ENCODE assay signal across 31 mouse cellular contexts in genomic region chr3:157164840-157165595, GRCm38 (mm10).
DNase-seq lines count a peak whose midpoint lies in the region; ATAC-seq and TF ChIP-seq lines count a peak whose summit lies in the region.
"Had no signal": no experiment of that assay in that cellular context is flagged by ENCODE, and none has a peak within 500 bp of the region (broad histone marks: within the 10 kb centered on the region; RNA-seq: fewer than 3 reads in every experiment).

No protein-coding gene starts in this region.

- H3K4me1 ChIP-seq in heart, embryonic 11.5 days (ENCODE audit: control insufficient read depth, insufficient read depth, low read length) = no peaks in the 10 kb centered on the region
- H3K4me1 ChIP-seq in lung, postnatal 0 days (ENCODE audit: insufficient read depth, low read depth, low read length) = no peaks in the 10 kb centered on the region
- H3K4me1 ChIP-seq: hindbrain, embryonic 10.5 days; hindbrain, embryonic 15.5 days; kidney, embryonic 15.5 days; limb, embryonic 12.5 days; neural tube, embryonic 12.5 days had no signal

- peak; percentile 5 for DNase-seq in embryo, embryonic 10.5 days (ENCODE audit: low spot score)
- no peak for DNase-seq in embryo, embryonic 9.5 days (ENCODE audit: extremely low spot score)
- DNase-seq in heart, postnatal 10 days = peak; percentile 10 to 11
- peak; percentile 46 for DNase-seq in lung, postnatal 0 days (ENCODE audit: low spot score)
- no peak for DNase-seq in lung, postnatal 14 days
- peak; percentile 50 for DNase-seq in telencephalon, adult 2 months (ENCODE audit: low read depth, low spot score)
- DNase-seq in yolk sac, embryonic 10.5 days (ENCODE audit: low spot score) = no peak
- DNase-seq: adrenal gland, adult 2 months; adrenal gland, postnatal 36 days; cerebellum, adult 2 months; cerebellum, postnatal 14 days; gastrocnemius, postnatal 10 days; kidney, adult 11 months; kidney, postnatal 36 days; spleen, adult 18-20 months; thymus, adult 18-20 months; thymus, postnatal 25 days had no signal

- H3K4me2 ChIP-seq in heart, embryonic 11.5 days = no peak overlapping the region
- H3K4me2 ChIP-seq in lung, postnatal 0 days (replicated peaks; ENCODE audit: low read depth, low read length) = no peak overlapping the region
- H3K4me2 ChIP-seq: hindbrain, embryonic 15.5 days; kidney, embryonic 15.5 days; limb, embryonic 12.5 days; midbrain, embryonic 11.5 days; neural tube, embryonic 12.5 days had no signal

- H3K9ac ChIP-seq in heart, embryonic 11.5 days (ENCODE audit: low read depth, low read length) = no peak overlapping the region
- H3K9ac ChIP-seq in lung, postnatal 0 days (replicated peaks; ENCODE audit: low read depth) = no peak overlapping the region
- H3K9ac ChIP-seq: hindbrain, embryonic 15.5 days; kidney, embryonic 15.5 days; limb, embryonic 12.5 days; neural tube, embryonic 12.5 days had no signal

- intact Hi-C loops in heart, postnatal 10 days (cut with DNase I) = no loop called here

- TF ChIP-seq EP300 in lung, postnatal 0 days (IDR thresholded peaks at IDR 0.05) = no peak

- H3K36me3 ChIP-seq in heart, embryonic 11.5 days (ENCODE audit: control insufficient read depth, insufficient read depth, low read length) = no peaks in the 10 kb centered on the region
- H3K36me3 ChIP-seq in lung, postnatal 0 days (ENCODE audit: insufficient read depth, low read length) = no peaks in the 10 kb centered on the region
- H3K36me3 ChIP-seq: hindbrain, embryonic 10.5 days; hindbrain, embryonic 15.5 days; kidney, embryonic 15.5 days; limb, embryonic 12.5 days; neural tube, embryonic 12.5 days had no signal

- no peak overlapping the region for H3K27ac ChIP-seq in heart, embryonic 11.5 days (ENCODE audit: low read depth, low read length)
- H3K27ac ChIP-seq in lung, postnatal 0 days (ENCODE audit: low read length) = no peak overlapping the region
- H3K27ac ChIP-seq: hindbrain, embryonic 10.5 days; hindbrain, embryonic 15.5 days; kidney, embryonic 15.5 days; layer of hippocampus, adult 2 months; left cerebral cortex, adult 2 months; limb, embryonic 12.5 days; neural tube, embryonic 12.5 days had no signal

- no peak for ATAC-seq in heart, embryonic 11.5 days (replicated peaks; ENCODE audit: insufficient number of reproducible peaks, low FRiP score, low TSS enrichment)
- ATAC-seq in lung, postnatal 0 days = peak; percentile 71
- ATAC-seq: activated CD4-positive, CD25-positive, alpha-beta regulatory T cell, adult 4 months; forebrain, embryonic 14.5 days; inflammation-experienced regulatory T-cells, adult 6 months had no signal

- WGBS in heart, embryonic 11.5 days (ENCODE audit: insufficient replicate concordance) = 76% methylated on average over 3 of the region's 3 CpGs
- 73% methylated on average over 3 of the region's 3 CpGs for WGBS in lung, postnatal 0 days

- H3K27me3 ChIP-seq in heart, embryonic 11.5 days (ENCODE audit: control insufficient read depth, insufficient read depth, low read length) = no peaks in the 10 kb centered on the region
- H3K27me3 ChIP-seq in lung, postnatal 0 days (replicated peaks; ENCODE audit: insufficient read depth, low read length) = no peaks in the 10 kb centered on the region
- H3K27me3 ChIP-seq: CH12.LX; hindbrain, embryonic 15.5 days; kidney, embryonic 15.5 days; limb, embryonic 12.5 days; neural tube, embryonic 12.5 days had no signal

- no peaks in the 10 kb centered on the region for H3K9me3 ChIP-seq in heart, embryonic 11.5 days (replicated peaks; ENCODE audit: control insufficient read depth, low read length)
- no peaks in the 10 kb centered on the region for H3K9me3 ChIP-seq in lung, postnatal 0 days (ENCODE audit: low read length)
- H3K9me3 ChIP-seq: hindbrain, embryonic 10.5 days; hindbrain, embryonic 15.5 days; kidney, embryonic 15.5 days; limb, embryonic 12.5 days; neural tube, embryonic 12.5 days had no signal

- no peak overlapping the region for H3K4me3 ChIP-seq in heart, embryonic 11.5 days (ENCODE audit: low read depth, low read length)
- H3K4me3 ChIP-seq in lung, postnatal 0 days (ENCODE audit: low read depth, low read length) = no peak overlapping the region
- H3K4me3 ChIP-seq: hindbrain, embryonic 10.5 days; hindbrain, embryonic 15.5 days; kidney, embryonic 15.5 days; layer of hippocampus, adult 2 months; left cerebral cortex, adult 2 months; limb, embryonic 12.5 days; myocyte; neural tube, embryonic 12.5 days had no signal

- TF ChIP-seq CTCF in lung, postnatal 0 days (IDR thresholded peaks at IDR 0.05) = no peak

Comparison
In these comparisons a context has a peak if more than half of its experiments do, and no peak if none do; other contexts are left out.
1. DNase-seq: peak in embryo, embryonic 10.5 days (single experiment), heart, postnatal 10 days (2 of 2), lung, postnatal 0 days (single experiment) and telencephalon, adult 2 months (single experiment); none in embryo, embryonic 9.5 days (single experiment), lung, postnatal 14 days (single experiment) and yolk sac, embryonic 10.5 days (single experiment).